Mouse (Mus musculus) bone marrow, adult 2 months (tissue): ENCODE results near the gene Cpa5.

ENCODE experiments used
- CTCF ChIP-seq: fragments of 200-500 bp; IDR thresholded peaks from 2 replicates; pipeline ENCODE4 v1.5.1; 2011; ENCODE audit warnings: low read length, control low read depth; ENCODE audit not compliant: control insufficient read depth, insufficient read depth
- POLR2A ChIP-seq: fragments of 200-500 bp; IDR thresholded peaks from 2 replicates; pipeline ENCODE4 v1.6.1; 2011; ENCODE audit warnings: low read depth, mild to moderate bottlenecking, control low read depth, low read length, borderline replicate concordance; ENCODE audit not compliant: control insufficient read depth

DNA sequence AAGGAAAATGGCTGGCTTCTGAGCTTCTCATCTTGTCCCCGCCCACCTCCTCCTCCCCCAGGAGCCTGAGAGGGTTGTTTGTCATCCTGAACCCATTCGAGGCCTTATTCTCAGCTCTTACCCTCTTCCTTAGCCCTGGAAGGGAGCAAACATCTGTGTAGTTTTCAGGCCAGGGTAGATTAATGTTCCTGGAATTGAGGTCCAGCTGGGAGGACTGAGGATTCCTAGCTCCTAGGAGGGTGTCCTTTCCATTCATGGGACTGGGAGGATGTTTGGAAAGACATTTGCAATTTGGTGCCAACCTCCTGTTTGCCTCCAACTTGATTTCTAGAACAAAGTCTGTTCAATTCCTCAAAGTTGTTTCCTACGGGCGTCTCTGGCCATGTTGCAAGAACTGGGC, 9.8 kb downstream of the Cpa5 start:
- TF ChIP-seq POLR2A: no peak
- no peak for TF ChIP-seq CTCF
